Mouse (Mus musculus): Measurements from ENCODE around the gene Cib2.

DNA sequence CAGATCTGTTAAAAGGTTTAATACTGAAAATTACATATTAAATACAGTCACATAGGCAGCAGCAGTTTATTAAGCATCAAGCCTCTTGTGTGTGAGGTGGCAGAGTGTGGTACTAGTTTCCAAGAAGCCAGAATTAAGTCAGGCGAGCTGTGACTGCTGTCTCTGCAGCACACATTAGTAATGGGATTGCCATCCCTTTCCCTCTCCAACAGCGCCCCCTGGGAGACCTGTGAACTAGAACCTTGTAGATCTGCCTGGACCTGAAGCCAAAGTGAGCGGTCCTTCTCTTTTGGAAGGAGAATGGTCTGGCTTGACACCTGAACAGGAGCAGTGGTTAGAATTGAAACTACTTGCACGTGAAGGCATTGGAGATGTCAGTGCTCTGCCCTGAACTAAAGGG lies 44.9 kb upstream of the Cib2 start:
- TF ChIP-seq TAL1 (conservative IDR thresholded peaks at IDR 0.05; ENCODE audit: low read depth, low read length), result no peak
- no peak for TF ChIP-seq CTCF (IDR thresholded peaks at IDR 0.05; ENCODE audit: low read depth, low read length)
- no peak for TF ChIP-seq GATA1 (IDR thresholded peaks at IDR 0.05; ENCODE audit: borderline replicate concordance, low read length)
- no peak for TF ChIP-seq POLR2AphosphoS5 (IDR thresholded peaks at IDR 0.05; ENCODE audit: insufficient replicate concordance, low read depth, low read length)
